Mouse (Mus musculus) kidney, embryonic 16.5 days (tissue): ENCODE measurements at regions not wholly inside any gene's neighbourhood (a gene's known extent, or its start where the extent isn't known, plus 50 kb on each side); places are given as distances from the start of the nearest gene placed in this dataset.

ENCODE experiments used
- ATAC-seq: fragments of 200-750 bp; cut with Nextera tagmentation; 2 replicates; pipeline ENCODE4 v1.8.0; 2017; ENCODE audit warnings: moderate TSS enrichment; ENCODE audit not compliant: low FRiP score, low TSS enrichment
- H3K27ac ChIP-seq: fragments of 300-500 bp; sonication (generic); 2 replicates; pipeline ENCODE4 v1.5.1; 2014; ENCODE audit warnings: low read length
- H3K27me3 ChIP-seq: fragments of 300-500 bp; sonication (generic); 2 replicates; pipeline ENCODE4 v1.6.1; 2014; ENCODE audit warnings: low read length, control low read depth, mixed read lengths; ENCODE audit not compliant: insufficient read depth
- H3K36me3 ChIP-seq: fragments of 300-500 bp; sonication (generic); 2 replicates; pipeline ENCODE4 v1.6.1; 2014; ENCODE audit warnings: low read length, control low read depth, mixed read lengths; ENCODE audit not compliant: insufficient read depth
- H3K4me1 ChIP-seq: fragments of 300-500 bp; sonication (generic); 2 replicates; pipeline ENCODE4 v1.6.1; 2014; ENCODE audit warnings: low read length, control low read depth, mixed read lengths; ENCODE audit not compliant: insufficient read depth
- H3K4me2 ChIP-seq: fragments of 300-500 bp; sonication (generic); replicated peaks from 2 replicates; pipeline ENCODE4 v1.6.1; 2014; ENCODE audit warnings: low read depth, low read length
- H3K4me3 ChIP-seq: fragments of 300-500 bp; sonication (generic); 2 replicates; pipeline ENCODE4 v1.5.1; 2014; ENCODE audit warnings: mild to moderate bottlenecking, low read length
- H3K9ac ChIP-seq: fragments of 300-500 bp; sonication (generic); replicated peaks from 2 replicates; pipeline ENCODE4 v1.6.1; 2014; ENCODE audit warnings: low read length
- H3K9me3 ChIP-seq: fragments of 300-500 bp; sonication (generic); 2 replicates; pipeline ENCODE4 v1.6.1; 2016; ENCODE audit warnings: low read length, control low read depth
- WGBS: fragments of 180-500 bp; shearing (Covaris S2); extraction: QIAGEN DNeasy Blood & Tissue Kit; methylation state at CpG from one replicate; pipeline ENCODE4 v1.1.7; 2014; 5-methylcytosine and 5-hydroxymethylcytosine counted together

DNA sequence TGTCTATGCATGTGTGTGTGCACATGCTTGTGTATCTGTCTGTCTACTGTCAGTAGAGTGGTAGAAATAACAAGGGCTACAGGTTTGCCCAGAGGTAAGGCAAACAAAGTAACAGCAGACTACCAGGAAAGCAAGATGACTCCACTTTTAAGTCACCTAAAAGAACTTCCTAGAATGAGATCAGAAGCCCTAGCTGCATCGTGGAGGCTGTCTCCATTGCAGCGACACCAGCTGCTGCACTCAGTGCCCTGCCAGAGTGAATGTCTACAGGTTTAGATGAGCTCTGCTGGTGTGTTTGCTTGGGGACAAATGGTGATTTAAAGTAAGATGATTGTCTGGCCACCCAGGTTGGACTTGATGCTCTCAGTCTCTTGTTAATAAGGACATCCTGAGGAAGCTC lies 50.6 kb upstream of the Dusp10 start:
- Histone ChIP-seq H3K27ac (no peak overlapping the region), H3K4me2 (no peak overlapping the region), H3K9ac (no peak overlapping the region), H3K36me3 (no peaks in the 10 kb centered on the region), H3K4me1 (no peaks in the 10 kb centered on the region), H3K27me3 (no peaks in the 10 kb centered on the region), H3K4me3 (no peak overlapping the region), H3K9me3 (no peaks in the 10 kb centered on the region)
- no peak for ATAC-seq
- 84% methylated on average over 2 of the region's 2 CpGs for WGBS

DNA sequence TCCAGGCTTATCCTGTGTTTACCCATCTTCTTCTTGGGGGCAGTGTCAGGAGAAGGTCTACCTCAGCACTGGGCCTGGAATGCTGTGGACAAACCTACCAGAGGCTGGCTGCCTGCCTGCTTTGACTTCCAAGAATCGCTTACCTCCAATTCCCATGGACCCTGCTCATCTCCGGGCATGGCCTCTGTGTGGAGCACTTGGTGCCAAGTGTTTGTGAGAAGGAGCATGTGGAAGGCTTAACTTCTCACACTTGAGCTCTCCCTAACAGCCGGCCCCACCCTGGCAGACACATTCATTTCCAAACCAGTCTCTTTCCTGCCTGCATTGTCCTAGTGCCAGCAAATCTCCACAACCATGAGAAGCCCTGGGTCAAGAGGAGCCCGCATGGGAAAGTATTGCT lies 49.8 kb upstream of the Dusp10 start:
- Histone ChIP-seq H3K27me3 (no peaks in the 10 kb centered on the region), H3K4me1 (no peaks in the 10 kb centered on the region), H3K36me3 (no peaks in the 10 kb centered on the region), H3K4me2 (no peak overlapping the region), H3K27ac (no peak overlapping the region), H3K9me3 (no peaks in the 10 kb centered on the region), H3K4me3 (no peak overlapping the region), H3K9ac (no peak overlapping the region)
- WGBS: 88% methylated on average over 4 of the region's 4 CpGs
- ATAC-seq: no peak
